Mouse (Mus musculus) forelimb bud, embryonic 11.5 days (tissue): Measurements from ENCODE around the gene Clba1.

Source experiments
- DNase-seq: peaks from one replicate; pipeline ENCODE4 v3.0.0-alpha.2; 2012; ENCODE audit warnings: low read depth, low spot score

The Clba1 gene

GRCm38 (mm10) chr12:112808587-112809364, at the start of gene Clba1:
Clba1 (plus strand) TSS chr12:112808937.
- peak; percentile 91 for DNase-seq

GRCm38 (mm10) chr12:112759471-112759870, 49.3 kb upstream of the Clba1 start:
- DNase-seq = no peak

GRCm38 (mm10) chr12:112760154-112760926, 48.4 kb upstream of the Clba1 start, which contains the start of gene Pld4:
Pld4 (plus strand) TSS chr12:112760655.
- DNase-seq = no peak

- no peak for DNase-seq
These were observed 47.3 kb upstream of the Clba1 start for GRCm38 (mm10) chr12:112761411-112761810.

- no peak for DNase-seq
These were observed 46.7 kb upstream of the Clba1 start for GRCm38 (mm10) chr12:112762018-112762417.

GRCm38 (mm10) chr12:112763176-112763575, 45.6 kb upstream of the Clba1 start:
- DNase-seq = no peak

- DNase-seq = no peak
These were observed 44.6 kb upstream of the Clba1 start for GRCm38 (mm10) chr12:112764141-112764540.

- no peak for DNase-seq
These were observed 43.7 kb upstream of the Clba1 start for GRCm38 (mm10) chr12:112764991-112765390.

- no peak for DNase-seq
These were observed 42.2 kb upstream of the Clba1 start for GRCm38 (mm10) chr12:112766586-112766985.

GRCm38 (mm10) chr12:112767036-112767890, 41.5 kb upstream of the Clba1 start:
- DNase-seq = no peak

GRCm38 (mm10) chr12:112768166-112768565, 40.6 kb upstream of the Clba1 start:
- no peak for DNase-seq

- DNase-seq = no peak
These were observed 39.7 kb upstream of the Clba1 start for GRCm38 (mm10) chr12:112769031-112769430.

- no peak for DNase-seq
These were observed 39.0 kb upstream of the Clba1 start for GRCm38 (mm10) chr12:112769751-112770150.

GRCm38 (mm10) chr12:112770396-112770795, 38.3 kb upstream of the Clba1 start:
- no peak for DNase-seq

GRCm38 (mm10) chr12:112772306-112772705, 36.4 kb upstream of the Clba1 start:
- no peak for DNase-seq

GRCm38 (mm10) chr12:112773366-112773765, 35.4 kb upstream of the Clba1 start:
- no peak for DNase-seq

- no peak for DNase-seq
These were observed 34.7 kb upstream of the Clba1 start for GRCm38 (mm10) chr12:112774026-112774425.

GRCm38 (mm10) chr12:112774481-112774880, 34.3 kb upstream of the Clba1 start:
- no peak for DNase-seq

- no peak for DNase-seq
These were observed 17.7 kb upstream of the Clba1 start for GRCm38 (mm10) chr12:112791026-112791425.

GRCm38 (mm10) chr12:112793601-112794355, 15.0 kb upstream of the Clba1 start:
- no peak for DNase-seq

- no peak for DNase-seq
These were observed 14.4 kb upstream of the Clba1 start for GRCm38 (mm10) chr12:112794356-112794816.
